Mouse (Mus musculus) E14TG2a.4 (cell line): ENCODE results near the gene Inka1.

Experiments
- H3K27me3 ChIP-seq: 2 replicates; pipeline ENCODE4 v1.6.1; 2014; ENCODE audit warnings: low read length, control low read depth; ENCODE audit not compliant: insufficient read depth
- H3K36me3 ChIP-seq: 2 replicates; pipeline ENCODE4 v1.6.1; 2014; ENCODE audit warnings: low read length, control low read depth; ENCODE audit not compliant: insufficient read depth
- H3K4me1 ChIP-seq: replicated peaks from 2 replicates; pipeline ENCODE4 v1.6.1; 2014; ENCODE audit warnings: low read depth, low read length, control low read depth
- H3K4me3 ChIP-seq: replicated peaks from 2 replicates; pipeline ENCODE4 v1.5.1; 2014; ENCODE audit warnings: mild to moderate bottlenecking, low read length
- H3K9me3 ChIP-seq: 2 replicates; pipeline ENCODE4 v1.6.1; 2014; ENCODE audit warnings: low read length, control low read depth
- CTCF ChIP-seq: conservative IDR thresholded peaks from 2 replicates; pipeline ENCODE4 v1.5.1; 2014; ENCODE audit warnings: low read length
- NANOG ChIP-seq: IDR thresholded peaks from 2 replicates; pipeline ENCODE4 v1.6.1; 2014; ENCODE audit warnings: borderline replicate concordance, low read length, mixed read lengths
- POU5F1 ChIP-seq: IDR thresholded peaks from 2 replicates; pipeline ENCODE4 v1.6.1; 2014; ENCODE audit warnings: low read length, borderline replicate concordance

Inka1 gene

GRCm38 (mm10) chr9:107992197-107992596 is 6.5 kb upstream of the Inka1 start, which contains the start of gene Cdhr4:
Gene Cdhr4 (plus strand): TSS chr9:107992497.
- no peak for TF ChIP-seq CTCF
- no peak for TF ChIP-seq POU5F1
- no peak for TF ChIP-seq NANOG
- Histone ChIP-seq H3K36me3 (no peaks in the 10 kb centered on the region), H3K27me3 (peaks cover 33% of the 10 kb centered on the region), H3K4me1 (peaks cover 47% of the 10 kb centered on the region), H3K9me3 (no peaks in the 10 kb centered on the region), H3K4me3 (no peak within 1 kb of the TSS)

GRCm38 (mm10) chr9:107987950-107988349 is 2.3 kb upstream of the Inka1 start:
- Histone ChIP-seq H3K9me3 (no peaks in the 10 kb centered on the region), H3K36me3 (no peaks in the 10 kb centered on the region), H3K27me3 (peaks cover 28% of the 10 kb centered on the region), H3K4me1 (peaks cover 56% of the 10 kb centered on the region), H3K4me3 (no peak overlapping the region)
- no peak for TF ChIP-seq POU5F1
- TF ChIP-seq CTCF = no peak
- no peak for TF ChIP-seq NANOG

- H3K4me1 ChIP-seq = peaks cover 60% of the 10 kb centered on the region
- H3K27me3 ChIP-seq = peaks cover 40% of the 10 kb centered on the region
- H3K9me3 ChIP-seq = no peaks in the 10 kb centered on the region
- no peaks in the 10 kb centered on the region for H3K36me3 ChIP-seq
- H3K4me3 ChIP-seq = peak overlapping the region; percentile 87
- TF ChIP-seq CTCF (peak; percentile 66), NANOG (no peak), POU5F1 (no peak)
Observed at GRCm38 (mm10) chr9:107986376-107986775, 697 bp upstream of the Inka1 start.

- peaks cover 59% of the 10 kb centered on the region for H3K4me1 ChIP-seq
- peak overlapping the region; percentile 87 for H3K4me3 ChIP-seq
- TF ChIP-seq NANOG (no peak), CTCF (no peak), POU5F1 (no peak)
- H3K27me3 ChIP-seq = peaks cover 53% of the 10 kb centered on the region
- H3K9me3 ChIP-seq = no peaks in the 10 kb centered on the region
- H3K36me3 ChIP-seq = no peaks in the 10 kb centered on the region
Observed at GRCm38 (mm10) chr9:107984754-107985055, 974 bp downstream of the Inka1 start.

- H3K4me1 ChIP-seq = peaks cover 56% of the 10 kb centered on the region
- H3K27me3 ChIP-seq = peaks cover 57% of the 10 kb centered on the region
- 0 out of 2 replicates have a peak overlapping the region, but pooled peaks have one; percentile 87 for H3K4me3 ChIP-seq
- H3K36me3 ChIP-seq = no peaks in the 10 kb centered on the region
- no peaks in the 10 kb centered on the region for H3K9me3 ChIP-seq
- no peak for TF ChIP-seq NANOG
- TF ChIP-seq POU5F1 = no peak
- TF ChIP-seq CTCF = no peak
Observed at GRCm38 (mm10) chr9:107984052-107984753, 1.5 kb downstream of the Inka1 start.

GRCm38 (mm10) chr9:107983421-107983890 is 2.2 kb downstream of the Inka1 start:
- no peak for TF ChIP-seq NANOG
- TF ChIP-seq CTCF = no peak
- TF ChIP-seq POU5F1 = no peak
- no peaks in the 10 kb centered on the region for H3K9me3 ChIP-seq
- H3K36me3 ChIP-seq = no peaks in the 10 kb centered on the region
- peaks cover 54% of the 10 kb centered on the region for H3K4me1 ChIP-seq
- peaks cover 62% of the 10 kb centered on the region for H3K27me3 ChIP-seq
- peak overlapping the region; percentile 39; the same call in 1 of the 2 replicates for H3K4me3 ChIP-seq

GRCm38 (mm10) chr9:107982681-107983346 is 2.9 kb downstream of the Inka1 start, which contains the start of gene Gm20661:
Gene Gm20661 (plus strand): TSS chr9:107983058.
- TF ChIP-seq CTCF (no peak), POU5F1 (no peak), NANOG (no peak)
- H3K4me3 ChIP-seq = peak within 1 kb of the TSS; percentile 39
- no peaks in the 10 kb centered on the region for H3K9me3 ChIP-seq
- H3K27me3 ChIP-seq = peaks cover 63% of the 10 kb centered on the region
- H3K36me3 ChIP-seq = no peaks in the 10 kb centered on the region
- H3K4me1 ChIP-seq = peaks cover 50% of the 10 kb centered on the region

- no peak overlapping the region for H3K4me3 ChIP-seq
- no peaks in the 10 kb centered on the region for H3K36me3 ChIP-seq
- TF ChIP-seq NANOG (no peak), POU5F1 (no peak), CTCF (no peak)
- H3K4me1 ChIP-seq = peaks cover 41% of the 10 kb centered on the region
- no peaks in the 10 kb centered on the region for H3K9me3 ChIP-seq
- H3K27me3 ChIP-seq = peaks cover 70% of the 10 kb centered on the region
Observed at GRCm38 (mm10) chr9:107981684-107982605, 3.7 kb downstream of the Inka1 start.
